Mouse (Mus musculus) hematopoietic multipotent progenitor cell, adult 10-12 weeks (in vitro differentiated cells): Measurements from ENCODE around the gene Ddx6. TPM values are rescaled to one million over a fixed set of nuclear protein-coding genes. Genes with fewer than 3 reads are reported as not detected.

Experiments
- polyA plus RNA-seq: library from polyadenylated mRNA; stranded (reverse); fragments of >175 nt; gene quantifications from 2 replicates; pipeline ENCODE4 v1.2.3, GENCODE M21; 2012; ENCODE audit warnings: low replicate concordance

Gene Ddx6
- polyA plus RNA-seq = 68.7 and 147 TPM in 2 replicates

GRCm38 (mm10) chr9:44604779-44605615, at the start of gene Ddx6:
TSS of gene Ddx6 (plus strand) at chr9:44604892.

GRCm38 (mm10) chr9:44561597-44561996, 43.1 kb upstream of the Ddx6 start, which contains the start of gene Cxcr5:
TSS of gene Cxcr5 (minus strand) at chr9:44561877.

DNA sequence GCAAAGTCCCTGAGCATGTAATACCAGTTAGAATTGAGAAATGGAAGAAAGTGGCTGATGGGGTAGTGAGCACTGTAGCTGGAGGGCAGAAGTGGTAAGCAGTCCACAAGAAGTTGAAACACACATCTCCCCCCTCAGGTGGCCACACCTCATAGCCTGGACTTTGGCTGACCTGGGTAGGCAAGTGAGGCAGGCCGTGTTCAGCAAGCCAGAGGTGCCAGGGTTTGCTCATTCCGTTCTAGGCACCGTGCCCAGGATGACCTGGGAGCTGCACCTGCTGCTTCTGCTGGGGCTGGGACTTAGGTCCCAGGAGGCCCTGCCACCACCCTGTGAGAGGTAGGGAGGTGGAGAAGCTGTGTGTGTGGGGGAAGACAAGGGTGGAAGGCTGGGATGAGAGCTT, 68.3 kb downstream of the Ddx6 start, which contains the start of gene Treh:
Gene Treh (plus strand): TSS at position 229 of the 400 bp plus-strand sequence.

Other genes starting within 250 kb of the Ddx6 start
- 16.2 and 21.1 TPM in 2 replicates for gene Vps11, start 243.2 kb upstream of the Ddx6 start, polyA plus RNA-seq
- 28.2 and 32.0 TPM in 2 replicates for gene Hyou1, start 225.4 kb upstream of the Ddx6 start, polyA plus RNA-seq
- 8.0 and 12.1 TPM in 2 replicates for gene Slc37a4, start 208.0 kb upstream of the Ddx6 start, polyA plus RNA-seq
- 96.1 and 158 TPM in 2 replicates for gene Rps25, start 197.8 kb upstream of the Ddx6 start, polyA plus RNA-seq
- gene Trappc4, start 197.3 kb upstream of the Ddx6 start, polyA plus RNA-seq = 8.7 and 13.4 TPM in 2 replicates
- 18.4 and 42.8 TPM in 2 replicates for gene Ccdc84, start 186.3 kb upstream of the Ddx6 start, polyA plus RNA-seq
- 0.65 and 3.6 TPM in 2 replicates for gene Foxr1, start 163.8 kb upstream of the Ddx6 start, polyA plus RNA-seq
- not detected in 2 replicates for gene Upk2, start 149.9 kb upstream of the Ddx6 start, polyA plus RNA-seq
- 168 and 344 TPM in 2 replicates for gene Bcl9l, start 122.1 kb upstream of the Ddx6 start, polyA plus RNA-seq
- gene Cxcr5, start 43.0 kb upstream of the Ddx6 start, polyA plus RNA-seq = 27.2 and 68.3 TPM in 2 replicates
- not detected in 2 replicates for gene Treh, start 68.3 kb downstream of the Ddx6 start, polyA plus RNA-seq
- gene Phldb1, start 130.3 kb downstream of the Ddx6 start, polyA plus RNA-seq = 7.5 and 13.3 TPM in 2 replicates
- 12.1 and 14.0 TPM in 2 replicates for gene Arcn1, start 163.0 kb downstream of the Ddx6 start, polyA plus RNA-seq
- 4.1 and 4.6 TPM in 2 replicates for gene Ift46, start 163.0 kb downstream of the Ddx6 start, polyA plus RNA-seq
- gene Tmem25, start 194.4 kb downstream of the Ddx6 start, polyA plus RNA-seq = 0.31 TPM in 1 of 2 replicates, not detected in the other
- gene Ttc36, start 198.2 kb downstream of the Ddx6 start, polyA plus RNA-seq = 0.58 and 0.75 TPM in 2 replicates